Mouse (Mus musculus) heart, adult 2 months (tissue): ENCODE results near the gene Rpl12.

ENCODE experiments used
- CTCF ChIP-seq: fragments of 200-600 bp; IDR thresholded peaks from 2 replicates; pipeline ENCODE4 v1.8.1; 2022; ENCODE audit warnings: antibody characterized with exemption, mild to moderate bottlenecking, moderate library complexity
- POLR2A ChIP-seq: fragments of 200-500 bp; IDR thresholded peaks from 2 replicates; pipeline ENCODE4 v1.6.1; 2011; ENCODE audit warnings: mild to moderate bottlenecking, low read depth, low read length, control low read depth; ENCODE audit not compliant: insufficient read depth

DNA sequence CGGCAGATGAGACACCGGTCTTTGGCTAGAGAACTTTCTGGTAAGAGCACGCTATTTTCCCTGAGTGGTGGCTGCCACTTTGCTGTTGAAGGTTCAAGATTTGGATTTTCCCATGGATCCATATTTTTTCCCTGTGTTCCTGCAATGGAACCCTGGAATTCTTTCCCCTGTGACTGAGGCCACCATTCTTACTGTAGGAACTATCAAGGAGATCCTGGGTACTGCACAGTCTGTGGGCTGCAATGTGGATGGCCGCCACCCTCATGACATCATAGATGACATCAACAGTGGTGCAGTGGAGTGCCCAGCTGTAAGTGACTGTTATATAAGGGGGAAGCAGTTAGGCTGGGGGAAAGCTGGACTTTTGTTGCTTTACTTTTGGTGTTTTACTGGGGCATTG lies 2.2 kb downstream of the Rpl12 start:
- TF ChIP-seq CTCF = no peak
- no peak for TF ChIP-seq POLR2A
